Mouse (Mus musculus) thymus, adult 2 months (tissue): ENCODE measurements around the gene Slc35e3. TPM values are rescaled to one million over a fixed set of nuclear protein-coding genes. Genes with fewer than 3 reads are reported as not detected.

Experiments used
- DNase-seq: peaks from one replicate; pipeline ENCODE4 v3.0.0; 2021
- H3K27ac ChIP-seq: fragments of 200-500 bp; 2 replicates; pipeline ENCODE4 v1.5.1; 2012; ENCODE audit warnings: low read length, control low read depth; ENCODE audit not compliant: control insufficient read depth, insufficient read depth
- H3K27me3 ChIP-seq: fragments of 200-500 bp; 2 replicates; pipeline ENCODE4 v1.6.1; 2012; ENCODE audit warnings: mild to moderate bottlenecking, low read length, moderate library complexity, mixed read lengths; ENCODE audit not compliant: control insufficient read depth, insufficient read depth
- H3K36me3 ChIP-seq: fragments of 200-500 bp; 2 replicates; pipeline ENCODE4 v1.6.1; 2012; ENCODE audit warnings: mild to moderate bottlenecking, low read length, moderate library complexity; ENCODE audit not compliant: control insufficient read depth, insufficient read depth
- H3K4me1 ChIP-seq: fragments of 200-500 bp; replicated peaks from 2 replicates; pipeline ENCODE4 v1.6.1; 2012; ENCODE audit warnings: low read length; ENCODE audit not compliant: control insufficient read depth, insufficient read depth
- H3K4me3 ChIP-seq: fragments of 200-500 bp; 2 replicates; pipeline ENCODE4 v1.5.1; 2012; ENCODE audit warnings: mild to moderate bottlenecking, low read length, control low read depth, moderate library complexity; ENCODE audit not compliant: control insufficient read depth, insufficient read depth
- CTCF ChIP-seq: fragments of 200-500 bp; IDR thresholded peaks from 2 replicates; pipeline ENCODE4 v1.5.1; 2012; ENCODE audit warnings: mild to moderate bottlenecking, control low read depth, low read length, moderate library complexity, borderline replicate concordance; ENCODE audit not compliant: control insufficient read depth, poor library complexity, insufficient read depth; ENCODE audit errors: extremely low read depth
- POLR2A ChIP-seq: fragments of 200-500 bp; IDR thresholded peaks from 2 replicates; pipeline ENCODE4 v1.6.1; 2012; ENCODE audit warnings: mild to moderate bottlenecking, low read length, control low read depth, moderate library complexity; ENCODE audit not compliant: control insufficient read depth, poor library complexity, insufficient read depth; ENCODE audit errors: extremely low read depth
- WGBS: fragments of 180-500 bp; shearing (Covaris S2); methylation state at CpG from one replicate; pipeline ENCODE4 v1.1.7; 2018; 5-methylcytosine and 5-hydroxymethylcytosine counted together
- polyA plus RNA-seq: library from polyadenylated mRNA; depleted of rRNA; stranded (reverse); fragments of >200 nt; gene quantifications from 2 replicates; pipeline ENCODE4 v1.2.3, GENCODE M21; 2012

The Slc35e3 gene
- polyA plus RNA-seq, 1 experiment = 13.8 TPM

GRCm38 (mm10) chr10:117776281-117777102, 30.3 kb upstream of the Slc35e3 start:
- Histone ChIP-seq H3K4me1 (no peaks in the 10 kb centered on the region), H3K4me3 (no peak overlapping the region), H3K27me3 (no peaks in the 10 kb centered on the region), H3K36me3 (peaks cover 73% of the 10 kb centered on the region), H3K27ac (no peak overlapping the region)
- WGBS = 95% methylated on average over 12 of the region's 12 CpGs
- TF ChIP-seq POLR2A = no peak
- TF ChIP-seq CTCF = no peak
- DNase-seq = no peak

GRCm38 (mm10) chr10:117775401-117776144, 29.4 kb upstream of the Slc35e3 start:
- Histone ChIP-seq H3K4me3 (no peak overlapping the region), H3K4me1 (no peaks in the 10 kb centered on the region), H3K27me3 (no peaks in the 10 kb centered on the region), H3K36me3 (peaks cover 68% of the 10 kb centered on the region), H3K27ac (no peak overlapping the region)
- DNase-seq = no peak
- 93% methylated on average over 6 of the region's 6 CpGs for WGBS
- TF ChIP-seq CTCF = no peak
- no peak for TF ChIP-seq POLR2A

GRCm38 (mm10) chr10:117774817-117775120, 28.6 kb upstream of the Slc35e3 start:
- no peaks in the 10 kb centered on the region for H3K4me1 ChIP-seq
- 100% methylated on average over 1 of the region's 1 CpGs for WGBS
- TF ChIP-seq POLR2A (no peak), CTCF (no peak)
- no peak overlapping the region for H3K4me3 ChIP-seq
- peaks cover 70% of the 10 kb centered on the region for H3K36me3 ChIP-seq
- DNase-seq = no peak
- H3K27ac ChIP-seq = no peak overlapping the region
- no peaks in the 10 kb centered on the region for H3K27me3 ChIP-seq

GRCm38 (mm10) chr10:117774011-117774816, 28.0 kb upstream of the Slc35e3 start:
- TF ChIP-seq POLR2A (no peak), CTCF (no peak)
- 97% methylated on average over 22 of the region's 22 CpGs for WGBS
- Histone ChIP-seq H3K27ac (no peak overlapping the region), H3K36me3 (peaks cover 68% of the 10 kb centered on the region), H3K27me3 (no peaks in the 10 kb centered on the region), H3K4me3 (no peak overlapping the region), H3K4me1 (no peaks in the 10 kb centered on the region)
- DNase-seq = no peak

- Histone ChIP-seq H3K4me3 (no peak overlapping the region), H3K36me3 (peaks cover 61% of the 10 kb centered on the region)
- TF ChIP-seq CTCF (no peak), POLR2A (no peak)
Observed at GRCm38 (mm10) chr10:117773106-117773720, 27.0 kb upstream of the Slc35e3 start.

GRCm38 (mm10) chr10:117772364-117773105, 26.4 kb upstream of the Slc35e3 start:
- whole genome bisulfite sequencing = 97% methylated on average over 17 of the region's 17 CpGs
- H3K27me3 ChIP-seq = no peaks in the 10 kb centered on the region
- H3K27ac ChIP-seq = no peak overlapping the region
- no peak overlapping the region for H3K4me3 ChIP-seq
- DNase-seq = no peak
- peaks cover 61% of the 10 kb centered on the region for H3K36me3 ChIP-seq
- no peaks in the 10 kb centered on the region for H3K4me1 ChIP-seq
- TF ChIP-seq POLR2A (no peak), CTCF (no peak)

More at GRCm38 (mm10) chr10:117773106-117773720, 27.0 kb upstream of the Slc35e3 start:
- Histone ChIP-seq H3K27me3 (no peaks in the 10 kb centered on the region), H3K27ac (no peak overlapping the region), H3K4me1 (no peaks in the 10 kb centered on the region)
- 97% methylated on average over 7 of the region's 7 CpGs for WGBS
- DNase-seq = no peak
